Mouse (Mus musculus) erythroid progenitor cell, adult 5-6 weeks (primary cell): ENCODE results near the gene Atp2b1. TPM values are rescaled to one million over a fixed set of nuclear protein-coding genes. Genes with fewer than 3 reads are reported as not detected.
"Not testable (repeated sequence)": the region's sequence is repeated elsewhere in the genome, so short reads cannot be mapped to it uniquely, and the experiment has no call there.

Source experiments
- ATAC-seq: replicated peaks from 2 replicates; pipeline ENCODE4 v1.8.0; 2016; ENCODE audit warnings: moderate number of reproducible peaks, mild to moderate bottlenecking, moderate TSS enrichment, inconsistent platforms; ENCODE audit not compliant: poor library complexity, low FRiP score, severe bottlenecking
- total RNA-seq, 2 experiments: library from RNA; stranded (forward) in 1 of 2; stranded (reverse) in 1 of 2; fragments of 150-400 nt in 1 of 2; fragments of 186-747, 209-891 nt in 1 of 2; gene quantifications; 2 replicates each; pipeline versions ENCODE4 v1.2.3 to v1.2.4; 2015 to 2017; ENCODE audit warnings: low replicate concordance in 2 of 2

Gene Atp2b1
- total RNA-seq, 2 experiments from 2014 or later, result 32.3 to 39.6 TPM

DNA sequence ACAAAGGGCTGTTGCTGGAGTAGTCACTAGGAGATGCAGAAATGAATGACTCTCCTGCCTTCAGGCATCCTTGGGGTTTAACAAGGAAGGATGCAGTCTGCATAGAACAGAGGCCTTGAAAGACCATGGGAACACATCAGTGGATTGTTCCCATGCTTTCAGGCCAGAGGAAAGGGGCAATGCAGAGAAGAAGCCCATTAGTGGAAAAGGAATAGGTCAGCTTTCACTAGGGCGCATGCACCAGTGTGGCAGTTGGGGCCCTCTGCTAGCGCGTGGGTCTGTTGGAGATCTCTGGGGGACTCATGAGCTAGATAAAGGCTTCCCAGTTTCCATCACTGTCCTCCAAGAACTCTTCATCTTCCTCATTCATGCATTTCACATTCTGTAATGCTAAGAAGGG, 41.9 kb downstream of the Atp2b1 start:
- ATAC-seq, result no peak

DNA sequence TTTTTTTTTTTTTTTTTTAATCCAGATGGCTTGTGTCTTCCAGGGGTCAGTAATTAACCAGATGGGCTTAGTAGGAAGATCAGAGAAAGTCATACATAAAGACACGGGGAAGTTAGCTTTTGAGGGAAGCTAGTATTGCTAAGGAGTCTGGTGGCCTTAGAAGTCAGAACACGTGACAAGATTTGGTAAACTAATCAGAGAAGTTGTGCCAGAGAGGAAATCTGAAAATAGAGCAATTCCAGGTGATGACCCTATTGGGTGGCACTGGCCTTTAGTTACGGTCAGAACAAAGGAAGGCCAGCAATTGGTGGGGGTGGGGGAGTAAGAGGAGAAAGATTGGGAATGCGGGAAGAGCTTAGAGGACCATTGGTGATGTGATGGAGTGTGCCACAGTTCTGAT, 44.5 kb downstream of the Atp2b1 start:
- no peak for ATAC-seq

DNA sequence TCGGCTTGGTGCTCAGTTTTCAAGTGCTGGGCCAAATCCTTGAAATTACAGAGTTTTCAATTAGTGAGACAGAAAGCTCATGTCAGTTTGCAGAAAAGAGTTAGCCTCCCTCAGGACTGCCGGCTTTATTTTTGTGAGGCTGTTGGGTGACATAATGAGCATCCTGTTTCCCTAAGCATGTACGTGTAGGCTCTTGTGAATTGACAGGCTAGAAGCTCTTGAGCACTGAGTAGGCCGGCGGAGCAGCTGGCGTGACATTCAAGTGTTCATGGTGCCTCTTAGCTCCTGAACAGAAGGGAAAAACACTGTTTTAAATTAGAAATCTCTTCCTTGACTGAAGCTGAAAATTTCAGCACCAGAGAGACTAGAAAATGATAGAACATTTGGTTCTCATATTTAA, 45.2 kb downstream of the Atp2b1 start:
- no peak for ATAC-seq

DNA sequence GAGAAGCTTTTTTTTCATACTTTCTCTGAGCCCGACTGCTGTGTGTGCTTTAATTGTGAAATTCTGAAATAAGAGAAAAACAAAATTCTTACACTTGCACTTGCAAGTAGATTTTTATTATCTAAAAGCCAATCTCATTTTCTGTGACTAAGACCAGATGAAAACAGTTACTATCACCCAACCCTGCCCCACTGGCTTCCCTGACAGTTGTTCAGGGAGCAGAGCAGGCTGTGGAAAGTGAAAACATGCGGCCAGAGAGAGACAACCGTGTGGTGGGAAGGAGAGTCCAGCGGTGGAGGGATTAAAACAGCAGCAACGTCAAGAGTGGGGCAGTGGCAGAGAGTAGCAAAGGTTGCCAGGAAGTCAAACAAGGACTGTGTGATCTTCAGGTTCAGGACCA, 46.7 kb downstream of the Atp2b1 start:
- ATAC-seq, result no peak

DNA sequence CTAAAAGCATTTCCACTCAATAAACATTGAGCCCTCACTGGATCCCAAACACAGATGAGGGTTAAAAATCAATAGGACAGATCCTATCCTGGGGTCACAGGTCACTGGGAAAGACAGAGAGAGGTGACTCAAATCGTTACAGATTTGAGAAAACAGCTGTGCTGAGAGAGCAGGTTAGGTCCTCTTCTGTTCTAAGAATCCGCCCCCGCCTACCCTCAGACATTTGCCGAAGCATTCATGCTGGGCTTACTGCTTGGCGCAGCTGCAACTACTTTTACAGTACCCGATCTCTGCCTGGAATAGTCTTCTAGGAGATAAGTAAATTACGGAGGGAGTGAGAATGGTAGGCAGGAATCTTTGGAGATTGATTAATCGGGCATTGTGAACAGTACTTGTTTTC, 47.9 kb downstream of the Atp2b1 start:
- ATAC-seq, result no peak

DNA sequence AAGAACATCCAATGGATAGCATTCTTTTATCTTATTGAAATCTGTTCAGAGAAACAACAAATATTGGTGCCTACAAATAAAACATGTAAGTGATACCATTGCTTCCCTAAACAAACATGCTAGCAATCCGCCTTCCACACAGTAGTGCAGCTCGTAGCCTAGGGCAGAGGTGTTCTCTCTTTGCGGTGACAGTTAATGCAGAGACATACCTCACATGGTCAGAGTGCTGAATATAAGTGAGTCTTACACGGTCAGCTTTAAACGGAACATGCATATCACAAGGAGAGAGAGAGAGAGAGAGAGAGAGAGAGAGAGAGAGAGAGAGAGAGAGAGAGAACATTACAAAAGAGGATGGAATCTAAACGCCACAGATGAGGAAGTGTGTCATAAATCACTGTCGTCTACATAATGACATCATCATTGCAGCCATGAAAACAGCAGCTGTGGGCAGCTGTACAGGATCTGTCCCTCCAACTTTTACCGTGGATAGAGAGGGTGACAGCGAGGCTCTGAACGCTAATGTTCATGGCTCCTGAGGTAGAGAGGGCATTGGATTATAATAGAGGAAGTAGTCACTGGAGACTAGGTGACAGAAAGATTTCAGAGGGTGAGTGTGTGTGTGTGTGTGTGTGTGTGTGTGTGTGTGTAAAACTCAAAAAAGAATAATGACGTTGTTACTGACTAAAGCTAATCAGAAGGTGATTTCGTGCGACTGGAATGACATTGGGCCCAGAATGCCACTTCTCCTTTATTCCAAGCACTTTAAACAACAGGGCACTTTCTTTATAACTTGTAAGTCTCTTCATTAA, 52.4 kb downstream of the Atp2b1 start:
- ATAC-seq, result no peak

DNA sequence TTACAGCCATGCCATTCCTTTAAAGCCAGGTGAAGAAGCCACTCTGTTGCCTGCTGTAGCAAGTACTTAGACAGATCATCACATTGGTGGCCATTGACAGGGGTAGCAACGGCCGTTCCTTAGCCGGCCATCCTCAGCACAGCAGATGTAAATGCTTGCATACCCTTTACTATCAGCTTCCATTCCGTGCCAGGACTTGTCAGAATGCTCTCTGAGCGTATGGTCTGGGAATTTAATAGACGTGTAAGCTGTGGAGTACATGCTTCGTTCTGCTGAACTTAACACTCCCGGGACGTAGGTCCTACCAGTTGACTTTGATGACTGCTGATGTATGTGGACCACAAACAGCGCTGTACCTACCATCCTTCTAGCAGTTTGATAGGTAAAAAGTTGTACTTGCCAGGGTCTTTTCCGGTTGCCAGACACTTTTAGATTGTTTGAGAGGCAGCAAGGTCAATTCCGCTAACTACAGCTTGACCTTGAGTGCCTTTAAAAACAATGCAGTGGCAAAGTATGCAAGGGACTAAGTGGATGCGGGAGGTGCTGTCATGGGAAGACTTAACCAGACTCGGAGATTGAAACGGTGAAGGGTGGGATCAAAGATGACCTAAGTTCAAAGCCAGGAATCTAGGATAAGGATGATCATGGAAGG, 53.2 kb downstream of the Atp2b1 start:
- no peak for ATAC-seq

DNA sequence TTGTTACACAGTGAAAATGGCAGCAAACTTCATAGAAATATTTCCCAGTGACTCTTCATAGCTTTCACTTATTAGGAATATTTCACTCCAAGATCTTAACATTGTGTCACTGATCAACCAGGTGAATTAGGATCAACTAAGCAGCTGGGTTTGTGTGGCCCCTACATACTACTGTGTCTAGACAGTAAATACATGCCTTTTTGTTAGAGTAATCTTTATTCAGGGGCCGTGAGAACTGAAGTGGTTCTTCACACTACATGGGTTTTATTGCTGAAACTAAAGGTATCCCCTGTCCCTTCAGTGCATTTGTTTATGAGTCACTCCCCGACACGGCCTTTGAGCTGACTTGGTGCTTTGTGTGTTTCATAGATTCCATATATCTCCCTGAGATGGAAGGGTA, 56.7 kb downstream of the Atp2b1 start:
- no peak for ATAC-seq

DNA sequence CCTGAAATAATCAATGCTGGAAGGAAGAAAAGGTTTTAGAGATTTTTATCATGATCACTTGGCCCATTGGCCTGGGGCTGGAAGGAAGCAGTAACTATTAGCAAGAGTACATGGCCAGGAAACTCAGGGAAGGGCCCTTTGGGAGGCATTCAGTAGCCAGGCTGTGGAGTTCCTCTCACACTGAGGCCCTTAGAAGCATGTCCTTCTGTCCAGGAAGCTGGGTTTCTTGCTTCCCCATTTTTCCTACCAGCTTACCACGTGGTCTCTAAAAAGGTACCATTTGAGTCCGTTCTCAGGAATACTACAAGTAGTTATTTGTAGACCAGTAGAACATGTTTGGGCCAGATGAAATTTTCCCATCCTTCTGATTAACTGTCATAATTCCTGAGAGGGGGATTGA, 58.2 kb downstream of the Atp2b1 start:
- ATAC-seq, result no peak

DNA sequence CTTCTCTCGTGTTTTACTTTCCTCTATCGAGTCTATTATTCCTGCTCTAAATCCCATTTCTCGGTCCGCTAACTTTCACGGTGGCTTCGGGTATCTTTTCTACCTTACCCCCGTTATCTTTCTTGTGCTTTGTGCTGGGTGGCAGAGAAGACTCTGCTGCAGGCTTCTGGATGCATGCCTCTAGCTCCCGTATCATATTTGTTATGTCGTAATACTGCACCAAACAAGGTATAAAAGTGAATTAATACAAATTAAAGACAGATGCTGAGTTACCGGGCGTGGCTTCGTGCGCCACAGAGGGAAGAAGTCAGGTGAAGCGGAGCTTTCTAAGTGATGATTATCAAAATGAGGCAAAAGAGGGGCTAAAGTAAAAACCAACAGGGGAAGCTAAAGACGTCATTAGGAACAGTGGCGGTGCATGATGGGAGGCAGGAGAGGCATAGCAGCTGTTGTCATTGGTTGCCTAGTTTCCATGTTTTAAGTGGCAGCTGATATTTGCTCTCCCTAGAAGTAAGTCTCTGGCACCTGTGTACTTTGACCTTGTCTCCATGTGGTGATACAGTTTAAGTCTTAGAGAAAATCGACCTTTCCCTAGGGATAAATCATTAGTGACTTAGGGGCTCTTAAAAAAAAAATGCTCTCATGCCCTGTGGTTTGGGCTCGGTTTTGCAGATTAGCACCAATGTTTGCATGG, 58.9 kb downstream of the Atp2b1 start:
- ATAC-seq, result no peak

DNA sequence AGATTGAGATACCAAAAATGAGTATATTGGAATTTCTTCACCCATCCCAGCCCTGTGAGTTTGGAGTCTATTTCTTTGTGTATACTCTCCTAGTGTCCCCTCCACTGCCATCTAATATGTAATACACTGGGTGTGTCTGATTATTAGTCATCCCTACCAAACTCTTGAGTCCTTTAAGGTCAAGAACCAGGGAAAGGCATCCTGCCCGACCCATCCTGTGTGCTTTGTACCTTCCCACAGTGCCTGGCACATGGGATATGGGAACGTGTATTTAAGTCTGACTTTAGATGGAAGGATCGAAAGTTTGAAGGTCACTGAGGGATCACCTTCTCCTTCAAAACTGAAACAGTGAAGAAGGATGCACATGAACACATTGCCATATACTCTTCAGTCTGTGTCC, 60.4 kb downstream of the Atp2b1 start:
- ATAC-seq, result no peak

DNA sequence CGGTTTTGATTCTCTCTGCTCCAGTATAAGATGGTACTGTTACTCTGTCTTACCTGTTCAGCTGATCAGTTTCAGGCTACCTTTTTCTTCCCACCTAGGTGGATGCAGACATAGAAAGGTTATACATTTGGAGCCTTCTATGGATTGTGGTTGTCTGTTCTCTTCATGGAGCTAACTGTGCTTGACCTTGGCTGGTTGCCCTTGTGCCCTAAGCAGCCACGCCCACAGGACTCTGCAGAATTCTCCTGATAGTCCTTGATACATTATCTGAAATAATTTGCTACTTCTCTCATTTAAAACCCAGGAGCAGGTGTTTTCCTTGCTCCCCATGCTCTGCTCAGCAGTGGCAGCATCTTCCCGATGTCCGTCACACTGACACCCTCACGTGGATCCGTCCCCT, 61.4 kb downstream of the Atp2b1 start:
- ATAC-seq, result no peak

DNA sequence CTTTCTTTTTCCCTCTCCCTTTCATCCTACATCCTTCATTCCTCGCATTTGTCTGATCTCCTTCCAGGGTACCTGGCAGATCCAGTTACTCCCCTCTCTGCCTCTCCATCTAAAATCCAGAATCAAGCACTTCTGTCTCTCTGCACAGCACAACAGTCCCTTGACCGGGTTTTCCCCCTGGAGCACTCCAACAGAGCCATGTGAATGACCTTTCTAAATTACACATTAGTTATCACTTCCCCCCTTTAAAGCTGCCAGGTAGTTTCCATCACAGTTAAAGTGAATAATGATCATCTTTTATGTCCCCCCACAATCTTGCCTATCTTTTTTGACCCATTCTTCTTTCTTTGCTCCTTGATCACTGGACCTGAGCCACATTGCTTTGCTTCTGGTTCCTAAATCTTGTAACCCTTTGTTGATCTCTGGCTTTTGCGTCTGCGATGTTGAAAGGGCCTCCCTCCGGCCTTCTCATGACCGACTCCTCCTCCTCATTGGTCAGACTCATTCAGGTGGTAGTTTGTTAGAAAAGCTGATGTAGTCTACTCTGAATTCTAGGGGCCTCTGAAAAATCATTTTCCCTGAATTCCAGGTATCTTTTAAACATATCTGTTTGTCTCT, 62.8 kb downstream of the Atp2b1 start:
- no peak for ATAC-seq

DNA sequence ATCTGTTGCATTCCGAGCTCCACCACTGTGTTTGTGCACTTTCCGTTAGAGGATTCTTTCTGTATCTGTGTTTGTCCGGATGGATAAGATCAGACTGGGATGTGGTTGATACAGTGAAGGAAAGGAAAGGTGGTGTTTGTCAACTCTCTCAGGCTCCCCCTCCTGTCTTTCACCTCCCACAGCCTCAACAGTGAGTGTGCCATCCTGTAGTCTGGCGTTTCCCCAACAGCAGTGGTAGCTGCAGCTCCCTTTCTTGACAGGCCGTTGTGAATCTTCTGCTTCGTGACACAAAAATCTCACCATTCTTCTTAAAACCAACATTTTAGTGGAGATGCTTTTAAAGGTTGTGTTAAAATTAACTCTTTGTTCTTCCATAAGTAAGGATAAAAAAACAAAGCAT, 64.6 kb downstream of the Atp2b1 start:
- no peak for ATAC-seq

DNA sequence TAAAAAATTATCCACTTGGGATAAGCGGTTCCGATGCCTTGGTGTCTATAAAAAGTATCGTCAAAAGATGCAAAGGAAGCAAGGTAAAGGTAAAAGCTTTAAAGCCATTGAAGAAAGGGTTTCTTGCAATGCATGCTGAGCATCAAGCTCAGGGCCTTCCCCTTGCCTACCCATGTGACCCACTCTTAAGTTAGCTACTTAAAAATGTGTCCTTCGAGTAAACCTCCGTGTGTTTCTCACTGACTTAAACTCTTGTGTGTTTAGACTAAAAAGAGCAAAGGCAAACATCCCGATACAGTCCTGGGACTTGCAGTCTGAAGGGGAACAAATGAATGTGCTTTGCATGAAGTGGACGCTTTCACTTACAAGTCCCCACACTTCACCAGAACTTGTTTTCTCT, 65.1 kb downstream of the Atp2b1 start:
- ATAC-seq, result no peak

DNA sequence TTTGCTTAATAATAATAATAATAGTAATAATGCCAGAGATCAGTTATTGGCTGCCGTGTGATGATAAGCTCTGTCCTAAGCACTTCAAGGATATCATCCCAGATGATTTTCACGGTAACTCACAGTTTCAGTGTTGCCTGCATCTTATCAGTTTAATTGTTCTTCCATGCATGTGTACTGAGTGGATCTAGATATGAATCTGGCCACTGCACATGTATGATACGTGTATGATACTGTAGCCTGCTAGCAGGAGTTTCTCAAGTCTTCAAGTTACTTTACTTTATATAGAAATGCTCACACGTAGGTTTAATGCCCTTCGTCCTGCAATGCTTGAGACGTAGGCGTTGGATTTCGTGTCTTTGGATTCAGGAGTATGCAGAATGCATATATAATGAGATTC, 65.7 kb downstream of the Atp2b1 start:
- no peak for ATAC-seq

DNA sequence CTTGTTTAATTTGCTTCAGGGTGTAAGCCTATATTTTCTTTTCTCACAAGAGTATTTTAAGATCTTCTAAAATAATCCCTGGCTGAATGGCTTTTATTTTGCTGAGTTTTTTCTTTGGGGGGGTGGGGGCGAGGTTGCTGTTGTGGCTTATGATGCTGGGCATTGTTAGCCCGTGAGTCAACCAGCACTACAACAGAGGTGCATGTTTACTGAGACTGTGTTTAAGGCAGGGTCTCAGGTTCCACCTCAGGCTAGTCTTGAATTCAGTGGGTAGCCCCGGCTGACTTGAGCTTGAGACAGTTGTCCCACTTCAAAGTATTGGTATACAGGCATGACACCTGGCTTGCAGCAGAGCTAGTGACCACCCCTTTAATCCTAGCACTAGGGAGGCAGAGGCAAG, 77.8 kb downstream of the Atp2b1 start:
- no peak for ATAC-seq

DNA sequence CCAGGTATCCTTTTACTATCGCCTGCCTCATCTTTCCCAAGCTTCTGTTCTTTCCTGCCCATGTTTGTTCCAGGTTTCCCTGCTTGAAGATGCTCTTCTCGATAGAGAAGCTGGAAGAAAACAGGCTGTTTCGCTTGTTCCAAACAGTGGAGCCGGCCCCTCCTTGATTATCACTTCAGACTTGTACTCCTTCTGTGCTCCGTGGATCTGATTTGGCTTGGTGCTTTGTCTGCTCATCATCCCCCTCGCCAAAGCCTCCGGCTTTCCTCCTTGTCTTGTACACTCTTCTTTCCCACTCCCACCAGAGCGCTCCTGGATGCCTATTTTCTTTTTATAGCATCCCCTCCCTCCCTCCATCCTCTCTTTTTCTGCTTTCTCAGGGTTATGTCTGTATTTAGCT, 79.0 kb downstream of the Atp2b1 start:
- no peak for ATAC-seq

DNA sequence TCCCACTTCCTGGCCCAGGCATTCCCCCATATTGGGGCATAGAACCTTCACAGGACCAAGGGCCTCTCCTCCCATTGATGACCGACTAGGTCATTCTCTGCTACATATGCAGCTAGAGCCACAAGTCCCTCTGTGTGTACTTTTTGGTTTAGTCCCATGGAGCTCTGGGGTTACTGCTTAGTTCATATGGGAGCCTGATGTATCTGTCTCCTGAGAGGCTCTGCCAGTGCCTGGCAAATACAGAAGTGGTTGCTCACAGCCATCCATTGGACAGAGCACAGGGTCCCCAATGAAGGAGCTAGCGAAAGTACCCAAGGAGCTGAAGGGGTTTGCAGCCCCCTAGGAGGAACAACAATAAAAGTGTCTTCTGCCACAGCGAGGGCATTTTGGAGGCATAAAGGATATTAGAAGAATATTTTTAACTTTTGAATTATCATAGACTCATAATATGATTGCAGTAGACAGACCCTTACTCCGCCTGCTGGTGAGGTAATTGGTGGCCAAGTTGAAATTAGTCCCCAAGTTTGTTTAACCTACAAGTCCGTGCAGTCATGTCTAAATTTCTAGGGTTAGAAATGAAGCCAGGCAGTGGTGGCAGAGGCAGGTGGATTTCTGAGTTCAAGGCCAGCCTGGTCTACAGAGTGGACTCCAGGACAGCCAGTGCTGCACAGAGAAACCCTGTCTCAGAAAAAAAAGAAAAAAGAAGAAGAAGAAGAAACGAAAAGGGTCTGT, 81.0 kb downstream of the Atp2b1 start:
- ATAC-seq, result not testable (repeated sequence)

DNA sequence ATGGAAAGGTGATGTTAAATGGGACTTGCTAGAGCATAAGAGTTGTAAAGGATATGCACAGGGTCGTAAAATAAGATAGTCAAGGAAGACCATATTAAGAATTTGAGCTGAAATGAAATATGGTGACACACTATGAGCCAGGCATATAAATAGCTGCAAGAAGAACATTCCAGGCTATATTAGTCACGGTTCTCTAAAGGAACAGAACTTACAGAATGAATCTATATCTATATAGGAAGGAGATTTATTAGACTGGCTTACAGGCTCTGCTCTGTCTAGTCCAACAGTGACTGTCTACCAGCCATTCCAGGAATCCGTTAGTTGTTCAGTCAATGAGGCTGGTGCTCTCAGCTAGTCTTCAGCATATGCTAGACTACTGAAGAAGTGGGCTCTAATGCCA, 90.7 kb downstream of the Atp2b1 start:
- ATAC-seq, result no peak
